26 mouse cellular contexts compared by ENCODE assay signal in genomic region chr6:71500575-71500974, GRCm38 (mm10). TPM values are rescaled to one million over a fixed set of nuclear protein-coding genes. Genes with fewer than 3 reads are reported as not detected.
A peak's percentile ranks its signal among the peaks of the same experiment; 100 is the strongest.
DNase-seq lines count a peak whose midpoint lies in the region; ATAC-seq and TF ChIP-seq lines count a peak whose summit lies in the region.
"Had no signal": no experiment of that assay in that cellular context is flagged by ENCODE, and none has a peak within 500 bp of the region (broad histone marks: within the 10 kb centered on the region; RNA-seq: fewer than 3 reads in every experiment).

No protein-coding gene starts in this region.

- H3K36me3 ChIP-seq in neural tube, embryonic 14.5 days (ENCODE audit: control insufficient read depth, insufficient read depth, low read length) = peaks cover under 1% of the 10 kb centered on the region; the same call in 1 of the 2 replicates

- TF ChIP-seq CTCF in cerebellum, adult 2 months (IDR thresholded peaks at IDR 0.05; ENCODE audit: borderline replicate concordance, insufficient read depth, low read depth, low read length) = no peak

- H3K4me1 ChIP-seq in neural tube, embryonic 14.5 days (ENCODE audit: control insufficient read depth, insufficient read depth, low read length) = peaks cover 11% of the 10 kb centered on the region
- peaks cover 10% of the 10 kb centered on the region for H3K4me1 ChIP-seq in cerebellum, adult 2 months (ENCODE audit: control insufficient read depth, insufficient read depth, low read length)

- H3K9ac ChIP-seq in neural tube, embryonic 14.5 days (replicated peaks; ENCODE audit: low read depth, low read length) = 0 out of 2 replicates have a peak overlapping the region, but pooled peaks have one; percentile 7
- H3K9ac ChIP-seq: embryonic facial prominence, embryonic 12.5 days; embryonic facial prominence, embryonic 15.5 days; forebrain, embryonic 12.5 days; forebrain, embryonic 15.5 days; heart, embryonic 12.5 days; heart, embryonic 15.5 days; hindbrain, embryonic 13.5 days had no signal

- no peak for DNase-seq in neural tube, embryonic 10.5 days (ENCODE audit: extremely low spot score, low spot score)
- DNase-seq in cerebellum, adult 2 months = no peak
- no peak for DNase-seq in cerebellum, postnatal 25 days
- DNase-seq: adrenal gland, postnatal 10 days; cerebellum, adult 11-12 months; cerebellum, adult 9-10 months; cerebellum, postnatal 14 days; gastrocnemius, adult 2 months; gastrocnemius, postnatal 14 days; heart, adult 11 months; heart, postnatal 10 days; heart, postnatal 36 days; kidney, adult 18-20 months had no signal

- no peak for TF ChIP-seq POLR2A in cerebellum, adult 2 months (IDR thresholded peaks at IDR 0.05; ENCODE audit: borderline replicate concordance, insufficient read depth, low read length)

- H3K27me3 ChIP-seq in neural tube, embryonic 14.5 days (ENCODE audit: control insufficient read depth, insufficient read depth, low read length) = no peaks in the 10 kb centered on the region
- no peaks in the 10 kb centered on the region for H3K27me3 ChIP-seq in cerebellum, adult 2 months (ENCODE audit: control insufficient read depth, insufficient read depth, low read length)
- H3K27me3 ChIP-seq: embryonic facial prominence, embryonic 12.5 days; embryonic facial prominence, embryonic 15.5 days; forebrain, embryonic 12.5 days; forebrain, embryonic 15.5 days; heart, embryonic 12.5 days; heart, embryonic 15.5 days; hindbrain, embryonic 13.5 days had no signal

- no peak overlapping the region for H3K4me2 ChIP-seq in neural tube, embryonic 14.5 days (ENCODE audit: low read depth, low read length)
- H3K4me2 ChIP-seq: embryonic facial prominence, embryonic 12.5 days; embryonic facial prominence, embryonic 15.5 days; forebrain, embryonic 12.5 days; forebrain, embryonic 15.5 days; heart, embryonic 12.5 days; heart, embryonic 15.5 days; hindbrain, embryonic 13.5 days had no signal

- no peak overlapping the region for H3K4me3 ChIP-seq in neural tube, embryonic 14.5 days (ENCODE audit: low read depth, low read length)
- no peak overlapping the region for H3K4me3 ChIP-seq in cerebellum, adult 2 months (replicated peaks; ENCODE audit: insufficient read depth, low read depth, low read length)
- H3K4me3 ChIP-seq: embryonic facial prominence, embryonic 12.5 days; embryonic facial prominence, embryonic 15.5 days; forebrain, embryonic 12.5 days; forebrain, embryonic 15.5 days; gastrocnemius, adult 2 months; heart, embryonic 12.5 days; heart, embryonic 15.5 days; hindbrain, embryonic 10.5 days; hindbrain, embryonic 13.5 days had no signal

- H3K9me3 ChIP-seq in neural tube, embryonic 14.5 days (ENCODE audit: control insufficient read depth, low read length) = no peaks in the 10 kb centered on the region
- H3K9me3 ChIP-seq: embryonic facial prominence, embryonic 12.5 days; embryonic facial prominence, embryonic 15.5 days; forebrain, embryonic 12.5 days; forebrain, embryonic 15.5 days; heart, embryonic 12.5 days; heart, embryonic 15.5 days; hindbrain, embryonic 10.5 days; hindbrain, embryonic 13.5 days had no signal

- no peak overlapping the region for H3K27ac ChIP-seq in neural tube, embryonic 14.5 days (ENCODE audit: low read depth, low read length)
- H3K27ac ChIP-seq in cerebellum, adult 2 months (ENCODE audit: insufficient read depth, low read length) = no peak overlapping the region
- H3K27ac ChIP-seq: embryonic facial prominence, embryonic 12.5 days; embryonic facial prominence, embryonic 15.5 days; forebrain, embryonic 12.5 days; forebrain, embryonic 15.5 days; gastrocnemius, adult 2 months; heart, embryonic 15.5 days; hindbrain, embryonic 10.5 days; hindbrain, embryonic 13.5 days had no signal

- ATAC-seq in neural tube, embryonic 14.5 days (ENCODE audit: low read depth) = no peak
- ATAC-seq in CD4-positive, CD25-positive, alpha-beta regulatory T cell, adult 4 months = peak; percentile 68
- peak; percentile 75 for ATAC-seq in inflammation-experienced regulatory T-cells, adult 6 months
- ATAC-seq: forebrain, embryonic 15.5 days; hindbrain, embryonic 16.5 days; intestine, embryonic 16.5 days had no signal

- WGBS in neural tube, embryonic 14.5 days = 87% methylated on average over 3 of the region's 3 CpGs
- 64% methylated on average over 3 of the region's 3 CpGs for WGBS in cerebellum, adult 2 months

RNA-seq across cellular contexts. Expression of gene Rnf103, which starts 6.9 kb away (rescaled TPM):
- polyA plus RNA-seq in neural tube, embryonic 14.5 days (2014; fragmentation: Nextera tagmentation; extraction: Ambion mirVana) = 30.7 and 32.1 TPM in 2 replicates
- polyA plus RNA-seq in CD4-positive, CD25-positive, alpha-beta regulatory T cell, adult 4 months (2017; shearing (Covaris generic)) = 1 to 10 TPM; 2.9 to 5.7 TPM
- polyA plus RNA-seq in inflammation-experienced regulatory T-cells, adult 6 months (2017; shearing (Covaris generic)) = 1 to 10 TPM; 3.6 to 6.5 (median 6.3) TPM
- polyA plus RNA-seq in cerebellum, adult 2 months (2012; rRNA removed) = 40.2 and 40.6 TPM in 2 replicates

RNA-seq across cellular contexts. Expression of gene Chmp3, which starts 43.0 kb away (rescaled TPM):
- polyA plus RNA-seq in neural tube, embryonic 14.5 days (2014; fragmentation: Nextera tagmentation; extraction: Ambion mirVana) = 51.0 and 62.9 TPM in 2 replicates
- 100 to 1,000 TPM in 1 of 2 experiments, 10 to 100 TPM in 1; 73.3 to 112 TPM for polyA plus RNA-seq in CD4-positive, CD25-positive, alpha-beta regulatory T cell, adult 4 months (2017; shearing (Covaris generic))
- 100 to 1,000 TPM in 1 of 3 experiments, 10 to 100 TPM in 2; 61.2 to 119 (median 95.4) TPM for polyA plus RNA-seq in inflammation-experienced regulatory T-cells, adult 6 months (2017; shearing (Covaris generic))
- 115 and 125 TPM in 2 replicates for polyA plus RNA-seq in cerebellum, adult 2 months (2012; rRNA removed)
